Mouse (Mus musculus) erythroid progenitor cell, adult 5-6 weeks (primary cell): Measurements from ENCODE around the gene Pank4. TPM values are rescaled to one million over a fixed set of nuclear protein-coding genes. Genes with fewer than 3 reads are reported as not detected.

Source experiments
- ATAC-seq: replicated peaks from 2 replicates; pipeline ENCODE4 v1.8.0; 2016; ENCODE audit warnings: moderate number of reproducible peaks, mild to moderate bottlenecking, moderate TSS enrichment, inconsistent platforms; ENCODE audit not compliant: poor library complexity, low FRiP score, severe bottlenecking
- total RNA-seq, 2 experiments: library from RNA; stranded (forward) in 1 of 2; stranded (reverse) in 1 of 2; fragments of 150-400 nt in 1 of 2; fragments of 186-747, 209-891 nt in 1 of 2; gene quantifications; 2 replicates each; pipeline versions ENCODE4 v1.2.3 to v1.2.4; 2015 to 2017; ENCODE audit warnings: low replicate concordance in 2 of 2

The Pank4 gene
- total RNA-seq, 2 experiments from 2014 or later = 40.0 to 78.0 TPM

- no peak for ATAC-seq
These were observed 44.2 kb downstream of the Pank4 start for GRCm38 (mm10) chr4:155008075-155008474.

- no peak for ATAC-seq
These were observed 45.3 kb downstream of the Pank4 start for GRCm38 (mm10) chr4:155009216-155009615.

- no peak for ATAC-seq
These were observed 46.9 kb downstream of the Pank4 start for GRCm38 (mm10) chr4:155010870-155011269.

- no peak for ATAC-seq
These were observed 47.5 kb downstream of the Pank4 start for GRCm38 (mm10) chr4:155011312-155012025.

GRCm38 (mm10) chr4:155012115-155012514 is 48.2 kb downstream of the Pank4 start:
- no peak for ATAC-seq

GRCm38 (mm10) chr4:155012788-155013187 is 48.9 kb downstream of the Pank4 start:
- peak; percentile 75 for ATAC-seq

- ATAC-seq = no peak
These were observed 50.3 kb downstream of the Pank4 start for GRCm38 (mm10) chr4:155014244-155014643.

GRCm38 (mm10) chr4:155014791-155015190 is 50.9 kb downstream of the Pank4 start:
- ATAC-seq = no peak

- no peak for ATAC-seq
These were observed 51.6 kb downstream of the Pank4 start for GRCm38 (mm10) chr4:155015550-155015949.

GRCm38 (mm10) chr4:155016807-155017206 is 52.9 kb downstream of the Pank4 start:
- no peak for ATAC-seq

- no peak for ATAC-seq
These were observed 53.4 kb downstream of the Pank4 start for GRCm38 (mm10) chr4:155017253-155017878.

GRCm38 (mm10) chr4:155018066-155018465 is 54.1 kb downstream of the Pank4 start:
- ATAC-seq = no peak

- ATAC-seq = no peak
These were observed 54.8 kb downstream of the Pank4 start for GRCm38 (mm10) chr4:155018601-155019335.

- no peak for ATAC-seq
These were observed 55.5 kb downstream of the Pank4 start for GRCm38 (mm10) chr4:155019336-155019847.

- no peak for ATAC-seq
These were observed 56.2 kb downstream of the Pank4 start for GRCm38 (mm10) chr4:155020141-155020540.

GRCm38 (mm10) chr4:155020813-155021212 is 56.9 kb downstream of the Pank4 start:
- no peak for ATAC-seq

- ATAC-seq = no peak
These were observed 58.4 kb downstream of the Pank4 start for GRCm38 (mm10) chr4:155022228-155022855.

- ATAC-seq = no peak
These were observed 60.5 kb downstream of the Pank4 start for GRCm38 (mm10) chr4:155024170-155025010.
